Mouse (Mus musculus) C2C12 (cell line): ENCODE measurements around the gene Kpnb1.

Source experiments
- CEBPB ChIP-seq: IDR thresholded peaks from one replicate; pipeline ENCODE4 v1.6.1; 2011; ENCODE audit warnings: low read depth, mild to moderate bottlenecking, control low read depth, moderate library complexity
- CTCF ChIP-seq: IDR thresholded peaks from one replicate; pipeline ENCODE4 v1.5.1; 2011; ENCODE audit not compliant: control insufficient read depth, insufficient read depth, insufficient read length
- FOSL1 ChIP-seq: IDR thresholded peaks from one replicate; pipeline ENCODE4 v1.8.0; 2011; ENCODE audit warnings: mild to moderate bottlenecking, low read length; ENCODE audit not compliant: poor library complexity, insufficient read depth, severe bottlenecking
- MAX ChIP-seq: IDR thresholded peaks from one replicate; pipeline ENCODE4 v1.6.1; 2011; ENCODE audit warnings: mild to moderate bottlenecking, control low read depth
- MYOG ChIP-seq: IDR thresholded peaks from one replicate; pipeline ENCODE4 v1.6.1; 2011; ENCODE audit not compliant: control insufficient read depth, insufficient read length; ENCODE audit errors: extremely low read depth
- USF1 ChIP-seq: IDR thresholded peaks from one replicate; pipeline ENCODE4 v1.6.1; 2011; ENCODE audit warnings: low read depth, mild to moderate bottlenecking, control low read depth, moderate library complexity

- TF ChIP-seq CTCF (no peak), USF1 (no peak), FOSL1 (no peak), MYOG (no peak), CEBPB (no peak), MAX (no peak)
These were observed 48.4 kb downstream of the Kpnb1 start for GRCm38 (mm10) chr11:97139256-97139655.
